Mouse (Mus musculus) liver, adult 2 months (tissue): ENCODE data around the gene Rufy1. TPM values are rescaled to one million over a fixed set of nuclear protein-coding genes. Genes with fewer than 3 reads are reported as not detected.

Experiments used
- DNase-seq: peaks from one replicate; pipeline ENCODE4 v3.0.0-alpha.2; 2011; ENCODE audit warnings: low read depth, low spot score; ENCODE audit errors: extremely low read depth
- H3K27ac ChIP-seq: fragments of 200-500 bp; replicated peaks from 2 replicates; pipeline ENCODE4 v1.5.1; 2012; ENCODE audit warnings: low read depth, mild to moderate bottlenecking, control low read depth, inconsistent platforms, low read length; ENCODE audit not compliant: insufficient read depth
- H3K27me3 ChIP-seq: fragments of 200-500 bp; 2 replicates; pipeline ENCODE4 v1.6.1; 2012; ENCODE audit warnings: mild to moderate bottlenecking, moderate library complexity, low read length, inconsistent platforms; ENCODE audit not compliant: control insufficient read depth, insufficient read depth
- H3K36me3 ChIP-seq: fragments of 200-500 bp; 2 replicates; pipeline ENCODE4 v1.6.1; 2012; ENCODE audit warnings: low read length, inconsistent platforms; ENCODE audit not compliant: control insufficient read depth, insufficient read depth
- H3K4me1 ChIP-seq: fragments of 200-500 bp; 2 replicates; pipeline ENCODE4 v1.6.1; 2011; ENCODE audit warnings: low read length; ENCODE audit not compliant: control insufficient read depth, insufficient read depth
- H3K4me3 ChIP-seq: fragments of 200-500 bp; 2 replicates; pipeline ENCODE4 v1.5.1; 2011; ENCODE audit warnings: low read depth, mild to moderate bottlenecking, control low read depth, low read length, moderate library complexity; ENCODE audit not compliant: insufficient read depth
- H3K79me2 ChIP-seq: fragments of 200-500 bp; 2 replicates; pipeline ENCODE4 v1.6.1; 2012; ENCODE audit warnings: inconsistent platforms, mild to moderate bottlenecking, low read length, moderate library complexity; ENCODE audit not compliant: control insufficient read depth, insufficient read depth
- H3K9ac ChIP-seq: fragments of 200-500 bp; 2 replicates; pipeline ENCODE4 v1.6.1; 2012; ENCODE audit warnings: low read depth, mild to moderate bottlenecking, control low read depth, inconsistent platforms, low read length
- CTCF ChIP-seq: fragments of 200-500 bp; IDR thresholded peaks from 2 replicates; pipeline ENCODE4 v1.5.1; 2011; ENCODE audit warnings: low read depth, low read length, control low read depth
- POLR2A ChIP-seq: fragments of 200-500 bp; IDR thresholded peaks from 2 replicates; pipeline ENCODE4 v1.6.1; 2011; ENCODE audit warnings: low read length, control low read depth; ENCODE audit not compliant: insufficient read depth; ENCODE audit errors: extremely low read depth
- WGBS: fragments of 180-500 bp; shearing (Covaris S2); methylation state at CpG from one replicate; pipeline ENCODE4 v1.1.7; 2018; 5-methylcytosine and 5-hydroxymethylcytosine counted together
- polyA plus RNA-seq: library from polyadenylated mRNA; depleted of rRNA; stranded (reverse); fragments of >200 nt; gene quantifications from 2 replicates; pipeline ENCODE4 v1.2.3, GENCODE M21; 2012
- total RNA-seq: library from RNA; depleted of rRNA; stranded (reverse); fragments of >200 nt; gene quantifications from 2 replicates; pipeline ENCODE4 v1.2.3, GENCODE M21; 2014

The Rufy1 gene
- total and polyA plus RNA-seq, 2 experiments = 8.1 to 10.6 TPM

DNA sequence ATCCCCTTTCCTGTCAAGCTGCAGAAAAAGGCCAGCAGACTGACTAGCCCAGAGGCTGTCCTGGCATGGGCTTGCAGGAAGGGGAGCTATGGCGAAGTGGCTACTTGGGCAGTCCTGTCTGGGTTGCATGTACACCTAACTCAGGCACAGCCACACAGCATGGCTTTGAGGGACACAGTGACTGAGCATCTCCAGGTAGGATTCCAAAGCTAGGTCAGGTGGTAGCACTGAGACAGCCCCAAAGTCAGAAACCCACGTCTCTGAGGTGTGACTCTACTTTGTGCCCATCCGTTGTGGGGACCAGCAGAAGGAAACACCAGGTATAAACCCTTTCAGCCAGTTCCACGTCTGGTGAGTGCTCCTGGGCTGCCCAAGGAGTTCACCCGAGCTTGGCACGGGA is 37.6 kb downstream of the Rufy1 start:
- no peaks in the 10 kb centered on the region for H3K79me2 ChIP-seq
- peaks cover 19% of the 10 kb centered on the region for H3K36me3 ChIP-seq
- 90% methylated on average over 6 of the region's 6 CpGs for WGBS
- H3K27me3 ChIP-seq = no peaks in the 10 kb centered on the region
- H3K4me3 ChIP-seq = no peak overlapping the region
- no peak for TF ChIP-seq CTCF
- H3K4me1 ChIP-seq = no peaks in the 10 kb centered on the region
- no peak overlapping the region for H3K27ac ChIP-seq
- no peak for DNase-seq
- no peak overlapping the region for H3K9ac ChIP-seq

DNA sequence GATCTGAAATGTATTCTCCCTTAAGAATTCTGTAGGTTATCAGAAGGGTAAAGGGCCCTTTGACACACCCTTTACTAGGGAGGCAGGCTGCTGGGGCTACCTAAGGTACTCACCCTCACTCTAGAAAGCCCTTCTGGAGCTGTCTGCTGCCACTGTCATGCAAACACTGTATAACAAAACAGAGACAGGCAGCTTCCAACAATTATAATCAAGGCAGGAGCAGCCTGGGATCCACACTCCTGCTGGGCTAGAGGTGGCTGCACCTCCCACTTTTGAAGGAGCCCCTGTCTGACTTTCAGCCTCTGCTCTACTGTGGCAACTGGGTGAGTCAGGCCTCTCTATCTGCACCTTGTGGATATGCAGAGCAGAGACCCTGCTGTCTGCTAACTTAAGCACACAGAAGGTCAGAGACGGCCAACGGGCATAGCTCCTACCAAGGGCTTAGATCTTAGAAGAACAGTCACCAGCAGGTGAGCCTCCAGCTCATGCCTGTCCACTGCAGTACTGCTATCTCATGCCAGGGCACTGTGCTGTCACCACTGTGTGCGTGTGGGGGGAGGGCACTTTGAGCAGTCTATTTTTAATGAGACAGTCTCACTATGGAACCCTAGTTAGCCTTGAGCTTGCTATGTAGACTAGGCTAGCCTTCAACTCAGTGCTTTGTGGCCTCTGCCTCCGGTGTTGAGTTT is 39.5 kb downstream of the Rufy1 start:
- peaks cover 30% of the 10 kb centered on the region for H3K36me3 ChIP-seq
- DNase-seq = no peak
- H3K4me3 ChIP-seq = no peak overlapping the region
- WGBS = 90% methylated on average over 4 of the region's 4 CpGs
- H3K79me2 ChIP-seq = no peaks in the 10 kb centered on the region
- TF ChIP-seq CTCF (no peak; the same call in 1 of the 2 replicates), POLR2A (no peak)
- H3K4me1 ChIP-seq = no peaks in the 10 kb centered on the region
- no peaks in the 10 kb centered on the region for H3K27me3 ChIP-seq
- no peak overlapping the region for H3K9ac ChIP-seq
- no peak overlapping the region for H3K27ac ChIP-seq

DNA sequence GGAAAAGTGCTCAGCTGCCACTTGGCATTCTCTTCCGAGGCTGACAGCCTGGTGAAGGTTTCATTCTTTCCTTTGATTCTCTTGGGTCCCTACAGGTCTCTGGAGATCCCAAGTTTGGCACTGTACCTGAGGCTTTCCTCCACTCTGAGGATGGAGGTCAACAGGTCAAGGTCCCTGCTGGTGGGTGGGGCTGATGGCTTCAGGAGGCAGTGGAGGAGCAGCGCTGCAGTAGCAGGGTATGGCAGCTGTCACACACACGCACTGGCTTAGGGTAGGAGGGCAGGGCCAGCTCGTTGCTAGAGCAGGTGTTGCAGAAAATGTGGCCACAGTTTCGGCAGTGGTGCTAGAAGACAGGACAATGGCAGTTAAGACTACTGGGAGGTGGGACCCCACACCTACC is 41.3 kb downstream of the Rufy1 start:
- Histone ChIP-seq H3K4me1 (no peaks in the 10 kb centered on the region), H3K4me3 (no peak overlapping the region), H3K36me3 (peaks cover 34% of the 10 kb centered on the region), H3K79me2 (no peaks in the 10 kb centered on the region), H3K27me3 (no peaks in the 10 kb centered on the region), H3K9ac (no peak overlapping the region), H3K27ac (no peak overlapping the region)
- DNase-seq = no peak
- TF ChIP-seq POLR2A = no peak
- no peak for TF ChIP-seq CTCF
- WGBS = 74% methylated on average over 5 of the region's 5 CpGs

DNA sequence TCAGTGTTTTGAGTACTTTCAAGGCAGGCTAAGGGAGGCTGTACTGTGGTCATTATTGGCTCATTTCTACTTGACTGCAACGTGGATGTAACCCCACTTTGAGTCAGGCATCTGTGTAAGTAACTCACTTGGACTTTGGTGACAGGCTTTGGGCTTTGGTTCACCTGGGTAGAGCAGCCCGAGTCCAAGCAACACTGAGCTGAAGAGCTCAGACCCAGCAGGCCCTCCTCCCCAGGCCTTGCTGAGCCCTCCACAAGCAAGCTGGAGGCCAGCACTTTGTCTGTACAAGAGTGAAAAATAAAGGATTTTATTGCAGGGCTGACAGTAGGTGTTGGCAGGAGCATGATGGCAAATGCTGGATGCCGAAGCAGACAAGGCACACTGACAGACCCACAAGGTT is 41.9 kb downstream of the Rufy1 start:
- peaks cover 35% of the 10 kb centered on the region for H3K36me3 ChIP-seq

DNA sequence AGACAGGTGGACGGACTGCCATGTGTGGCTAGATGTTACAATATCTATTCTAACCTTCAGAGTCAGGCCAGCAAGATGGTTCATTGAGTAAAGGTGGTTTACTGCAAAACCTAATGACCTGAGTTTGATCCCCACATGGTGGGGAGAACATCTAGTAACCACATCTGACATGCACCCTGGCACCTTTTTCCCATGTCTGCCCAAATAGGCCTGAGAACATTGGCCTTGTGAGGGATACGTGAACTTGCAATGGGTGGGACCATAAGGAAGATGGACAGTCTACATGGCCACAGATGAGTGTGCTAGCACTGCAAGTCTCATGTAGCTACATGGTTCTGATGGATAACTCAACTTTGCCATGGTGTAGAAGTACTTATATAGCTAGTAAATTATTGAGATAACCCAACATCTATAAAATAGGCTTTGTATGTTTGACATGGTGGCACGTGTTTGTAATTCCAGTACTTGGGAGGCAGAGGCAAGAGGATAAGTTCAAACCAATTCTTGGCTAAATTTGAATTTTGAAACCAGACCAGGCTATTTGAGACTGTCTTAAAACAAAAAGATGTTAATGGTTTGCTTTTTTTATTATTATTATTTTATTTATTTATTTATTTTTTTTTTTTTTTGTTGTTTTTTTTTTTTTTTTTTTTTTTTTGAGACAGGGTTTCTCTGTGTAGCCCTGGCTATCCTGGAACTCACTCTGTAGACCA is 42.6 kb downstream of the Rufy1 start:
- Histone ChIP-seq H3K4me1 (no peaks in the 10 kb centered on the region), H3K27me3 (no peaks in the 10 kb centered on the region), H3K27ac (no peak overlapping the region), H3K4me3 (no peak overlapping the region), H3K79me2 (no peaks in the 10 kb centered on the region), H3K36me3 (peaks cover 39% of the 10 kb centered on the region), H3K9ac (no peak overlapping the region)
- TF ChIP-seq CTCF (no peak), POLR2A (no peak)
- WGBS = 93% methylated on average over 3 of the region's 3 CpGs
- no peak for DNase-seq

More for the DNA sequence above, 41.9 kb downstream of the Rufy1 start:
- H3K4me1 ChIP-seq = no peaks in the 10 kb centered on the region
- H3K79me2 ChIP-seq = no peaks in the 10 kb centered on the region
- H3K9ac ChIP-seq = no peak overlapping the region
- H3K4me3 ChIP-seq = no peak overlapping the region
- 66% methylated on average over 3 of the region's 3 CpGs for WGBS
- H3K27ac ChIP-seq = no peak overlapping the region
- H3K27me3 ChIP-seq = no peaks in the 10 kb centered on the region
- TF ChIP-seq CTCF (no peak), POLR2A (no peak)
- DNase-seq = no peak

DNA sequence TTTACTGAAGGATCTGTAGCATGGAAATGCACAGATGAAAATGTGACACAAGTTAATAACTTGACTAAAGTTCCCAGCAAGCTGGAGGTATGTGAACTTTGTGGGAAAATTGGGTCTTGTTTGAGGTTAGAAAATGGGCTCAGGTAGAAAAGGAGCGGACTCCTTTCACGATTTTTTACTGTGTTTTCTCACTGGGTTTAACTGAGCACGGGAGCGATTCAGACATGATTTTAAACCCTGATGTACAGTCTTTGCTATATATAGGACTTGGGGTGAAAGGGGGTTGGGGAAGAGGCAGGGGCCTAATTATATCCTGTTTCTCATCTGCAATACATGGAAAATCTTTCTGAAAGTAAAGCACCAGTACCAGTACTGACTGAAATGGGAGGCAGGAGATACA is 43.2 kb downstream of the Rufy1 start:
- H3K36me3 ChIP-seq = peaks cover 45% of the 10 kb centered on the region

More for the DNA sequence above, 43.2 kb downstream of the Rufy1 start:
- no peak overlapping the region for H3K27ac ChIP-seq
- H3K4me1 ChIP-seq = no peaks in the 10 kb centered on the region
- H3K9ac ChIP-seq = no peak overlapping the region
- H3K4me3 ChIP-seq = no peak overlapping the region
- WGBS = 83% methylated on average over 4 of the region's 4 CpGs
- H3K27me3 ChIP-seq = no peaks in the 10 kb centered on the region
- no peaks in the 10 kb centered on the region for H3K79me2 ChIP-seq
- no peak for DNase-seq
- TF ChIP-seq POLR2A = no peak
- no peak for TF ChIP-seq CTCF
